Mouse (Mus musculus): ENCODE measurements around the gene Tmem179b. TPM values are rescaled to one million over a fixed set of nuclear protein-coding genes. Genes with fewer than 3 reads are reported as not detected.

The Tmem179b gene
- polyA plus RNA-seq, 1 experiment from 2014 or later, result 60.9 TPM

- ATAC-seq (replicated peaks; ENCODE audit: extremely low read depth, insufficient read depth, low FRiP score), result no peak
- H3K27ac ChIP-seq (ENCODE audit: low read length), result no peak overlapping the region
- no peak overlapping the region for H3K4me3 ChIP-seq (ENCODE audit: low read length)
- no peaks in the 10 kb centered on the region for H3K27me3 ChIP-seq (ENCODE audit: control insufficient read depth, insufficient read depth, low read length)
- no peak overlapping the region for H3K4me2 ChIP-seq (ENCODE audit: low read depth, low read length)
- 77% methylated on average over 11 of the region's 11 CpGs for WGBS
- no peaks in the 10 kb centered on the region for H3K9me3 ChIP-seq (replicated peaks; ENCODE audit: control insufficient read depth, low read length)
- H3K4me1 ChIP-seq (ENCODE audit: control insufficient read depth, insufficient read depth, low read length), result peaks cover 15% of the 10 kb centered on the region
- no peak overlapping the region for H3K9ac ChIP-seq (ENCODE audit: low read length)
- peaks cover 29% of the 10 kb centered on the region for H3K36me3 ChIP-seq (ENCODE audit: control insufficient read depth, insufficient read depth)
Measured at GRCm38 (mm10) chr19:8815812-8816211, 41.5 kb upstream of the Tmem179b start.

- H3K27ac ChIP-seq (ENCODE audit: low read length), result no peak overlapping the region
- peaks cover 16% of the 10 kb centered on the region for H3K36me3 ChIP-seq (ENCODE audit: control insufficient read depth, insufficient read depth)
- no peaks in the 10 kb centered on the region for H3K9me3 ChIP-seq (replicated peaks; ENCODE audit: control insufficient read depth, low read length)
- no peak overlapping the region for H3K9ac ChIP-seq (ENCODE audit: low read length)
- no peak overlapping the region for H3K4me2 ChIP-seq (ENCODE audit: low read depth, low read length)
- 93% methylated on average over 5 of the region's 5 CpGs for WGBS
- no peak for ATAC-seq (replicated peaks; ENCODE audit: extremely low read depth, insufficient read depth, low FRiP score)
- no peaks in the 10 kb centered on the region for H3K27me3 ChIP-seq (ENCODE audit: control insufficient read depth, insufficient read depth, low read length)
- no peak overlapping the region for H3K4me3 ChIP-seq (ENCODE audit: low read length)
- peaks cover 5% of the 10 kb centered on the region for H3K4me1 ChIP-seq (ENCODE audit: control insufficient read depth, insufficient read depth, low read length)
Measured at GRCm38 (mm10) chr19:8806810-8807209, 32.5 kb upstream of the Tmem179b start.

GRCm38 (mm10) chr19:8803879-8804660 lies 29.8 kb upstream of the Tmem179b start:
- Histone ChIP-seq H3K36me3 (ENCODE audit: control insufficient read depth, insufficient read depth) (0 out of 2 replicates have a peak, but pooled peaks cover 5% of the 10 kb centered on the region), H3K27ac (ENCODE audit: low read length) (no peak overlapping the region)
- WGBS, result 92% methylated on average over 11 of the region's 11 CpGs

GRCm38 (mm10) chr19:8803204-8803780 lies 29.0 kb upstream of the Tmem179b start:
- 89% methylated on average over 9 of the region's 9 CpGs for whole genome bisulfite sequencing
- Histone ChIP-seq H3K9me3 (replicated peaks; ENCODE audit: control insufficient read depth, low read length) (no peaks in the 10 kb centered on the region), H3K4me1 (ENCODE audit: control insufficient read depth, insufficient read depth, low read length) (peaks cover 13% of the 10 kb centered on the region), H3K4me2 (ENCODE audit: low read depth, low read length) (peak overlapping the region; percentile 79), H3K36me3 (ENCODE audit: control insufficient read depth, insufficient read depth) (0 out of 2 replicates have a peak, but pooled peaks cover 5% of the 10 kb centered on the region), H3K27me3 (ENCODE audit: control insufficient read depth, insufficient read depth, low read length) (no peaks in the 10 kb centered on the region), H3K27ac (ENCODE audit: low read length) (no peak overlapping the region; the same call in 1 of the 2 replicates), H3K4me3 (ENCODE audit: low read length) (no peak overlapping the region), H3K9ac (ENCODE audit: low read length) (no peak overlapping the region)
- no peak for ATAC-seq (replicated peaks; ENCODE audit: extremely low read depth, insufficient read depth, low FRiP score)

More at GRCm38 (mm10) chr19:8803879-8804660, 29.8 kb upstream of the Tmem179b start:
- Histone ChIP-seq H3K4me3 (ENCODE audit: low read length) (no peak overlapping the region), H3K4me1 (ENCODE audit: control insufficient read depth, insufficient read depth, low read length) (peaks cover 8% of the 10 kb centered on the region), H3K9me3 (replicated peaks; ENCODE audit: control insufficient read depth, low read length) (no peaks in the 10 kb centered on the region), H3K9ac (ENCODE audit: low read length) (no peak overlapping the region), H3K4me2 (ENCODE audit: low read depth, low read length) (no peak overlapping the region), H3K27me3 (ENCODE audit: control insufficient read depth, insufficient read depth, low read length) (no peaks in the 10 kb centered on the region)
- ATAC-seq (replicated peaks; ENCODE audit: extremely low read depth, insufficient read depth, low FRiP score), result no peak

- Histone ChIP-seq H3K4me2 (ENCODE audit: low read depth, low read length) (peak within 1 kb of the TSS; percentile 79), H3K9me3 (replicated peaks; ENCODE audit: control insufficient read depth, low read length) (no peaks in the 10 kb centered on the region), H3K36me3 (ENCODE audit: control insufficient read depth, insufficient read depth) (0 out of 2 replicates have a peak, but pooled peaks cover 3% of the 10 kb centered on the region), H3K27me3 (ENCODE audit: control insufficient read depth, insufficient read depth, low read length) (no peaks in the 10 kb centered on the region), H3K4me3 (ENCODE audit: low read length) (peak within 1 kb of the TSS; percentile 89), H3K4me1 (ENCODE audit: control insufficient read depth, insufficient read depth, low read length) (peaks cover 18% of the 10 kb centered on the region), H3K9ac (ENCODE audit: low read length) (peak within 1 kb of the TSS; percentile 70), H3K27ac (ENCODE audit: low read length) (peak within 1 kb of the TSS; percentile 87)
- WGBS, result under 1% methylated on average over 30 of the region's 30 CpGs
- peak; percentile 97 for ATAC-seq (replicated peaks; ENCODE audit: extremely low read depth, insufficient read depth, low FRiP score)
Measured at GRCm38 (mm10) chr19:8802130-8802821, 28.0 kb upstream of the Tmem179b start, which contains the start of gene Zbtb3. Gene Zbtb3 (plus strand): TSS chr19:8802555.

- no peak overlapping the region; the same call in none of the 2 replicates for H3K9ac ChIP-seq (ENCODE audit: low read length)
- peak overlapping the region; percentile 80 for H3K4me2 ChIP-seq (ENCODE audit: low read depth, low read length)
- ATAC-seq (replicated peaks; ENCODE audit: extremely low read depth, insufficient read depth, low FRiP score), result no peak
- peak overlapping the region; percentile 92 for H3K4me3 ChIP-seq (ENCODE audit: low read length)
- H3K27ac ChIP-seq (ENCODE audit: low read length), result no peak overlapping the region
- H3K9me3 ChIP-seq (replicated peaks; ENCODE audit: control insufficient read depth, low read length), result no peaks in the 10 kb centered on the region
- peaks cover 11% of the 10 kb centered on the region for H3K36me3 ChIP-seq (ENCODE audit: control insufficient read depth, insufficient read depth)
- peaks cover 24% of the 10 kb centered on the region for H3K4me1 ChIP-seq (ENCODE audit: control insufficient read depth, insufficient read depth, low read length)
- H3K27me3 ChIP-seq (ENCODE audit: control insufficient read depth, insufficient read depth, low read length), result no peaks in the 10 kb centered on the region
Measured at GRCm38 (mm10) chr19:8798947-8799315, 24.7 kb upstream of the Tmem179b start.

- peaks cover 16% of the 10 kb centered on the region for H3K36me3 ChIP-seq (ENCODE audit: control insufficient read depth, insufficient read depth)
- peak within 1 kb of the TSS; percentile 85 for H3K9ac ChIP-seq (ENCODE audit: low read length)
- H3K4me1 ChIP-seq (ENCODE audit: control insufficient read depth, insufficient read depth, low read length), result peaks cover 24% of the 10 kb centered on the region
- WGBS, result 1% methylated on average over 25 of the region's 25 CpGs
- peak within 1 kb of the TSS; percentile 82 for H3K27ac ChIP-seq (ENCODE audit: low read length)
- no peaks in the 10 kb centered on the region for H3K27me3 ChIP-seq (ENCODE audit: control insufficient read depth, insufficient read depth, low read length)
- peak within 1 kb of the TSS; percentile 80 for H3K4me2 ChIP-seq (ENCODE audit: low read depth, low read length)
- H3K4me3 ChIP-seq (ENCODE audit: low read length), result peak within 1 kb of the TSS; percentile 92
- peak; percentile 74 for ATAC-seq (replicated peaks; ENCODE audit: extremely low read depth, insufficient read depth, low FRiP score)
- no peaks in the 10 kb centered on the region for H3K9me3 ChIP-seq (replicated peaks; ENCODE audit: control insufficient read depth, low read length)
Measured at GRCm38 (mm10) chr19:8798264-8798946, 24.1 kb upstream of the Tmem179b start, which contains the start of gene Polr2g. Gene Polr2g (minus strand): TSS chr19:8798577.

- H3K4me1 ChIP-seq (ENCODE audit: control insufficient read depth, insufficient read depth, low read length), result peaks cover 4% of the 10 kb centered on the region
- no peak for ATAC-seq (replicated peaks; ENCODE audit: extremely low read depth, insufficient read depth, low FRiP score)
- no peak overlapping the region for H3K27ac ChIP-seq (ENCODE audit: low read length)
- WGBS, result 77% methylated on average over 7 of the region's 7 CpGs
- peaks cover 27% of the 10 kb centered on the region for H3K36me3 ChIP-seq (ENCODE audit: control insufficient read depth, insufficient read depth)
- no peak overlapping the region for H3K4me3 ChIP-seq (ENCODE audit: low read length)
- no peak overlapping the region for H3K9ac ChIP-seq (ENCODE audit: low read length)
- no peaks in the 10 kb centered on the region for H3K27me3 ChIP-seq (ENCODE audit: control insufficient read depth, insufficient read depth, low read length)
- 0 out of 2 replicates have a peak, but pooled peaks cover 2% of the 10 kb centered on the region for H3K9me3 ChIP-seq (replicated peaks; ENCODE audit: control insufficient read depth, low read length)
- no peak overlapping the region for H3K4me2 ChIP-seq (ENCODE audit: low read depth, low read length)
Measured at GRCm38 (mm10) chr19:8790171-8790570, 15.9 kb upstream of the Tmem179b start.
